Mouse (Mus musculus) spleen, adult 12 weeks (tissue): ENCODE results near the gene Zc3h7a.

Source experiments
- DNase-seq: peaks from one replicate; pipeline ENCODE4 v3.0.0; 2022; ENCODE audit warnings: low spot score

Gene Zc3h7a

GRCm38 (mm10) chr16:11143706-11144483, 32.3 kb downstream of the Zc3h7a start:
- peak; percentile 100 for DNase-seq

GRCm38 (mm10) chr16:11134348-11135344, 41.5 kb downstream of the Zc3h7a start, which contains the start of gene Txndc11:
TSS of gene Txndc11 (minus strand) at chr16:11134650.
- peak; percentile 100 for DNase-seq

- no peak for DNase-seq
These were observed 42.5 kb downstream of the Zc3h7a start for GRCm38 (mm10) chr16:11133476-11134347.

- no peak for DNase-seq
These were observed 43.4 kb downstream of the Zc3h7a start for GRCm38 (mm10) chr16:11132839-11133238.

- DNase-seq: no peak
These were observed 47.9 kb downstream of the Zc3h7a start for GRCm38 (mm10) chr16:11128301-11128700.

GRCm38 (mm10) chr16:11125371-11125770, 50.8 kb downstream of the Zc3h7a start:
- no peak for DNase-seq

GRCm38 (mm10) chr16:11124110-11124509, 52.1 kb downstream of the Zc3h7a start:
- DNase-seq: no peak

- no peak for DNase-seq
These were observed 53.6 kb downstream of the Zc3h7a start for GRCm38 (mm10) chr16:11122625-11123024.

- DNase-seq: no peak
These were observed 66.9 kb downstream of the Zc3h7a start for GRCm38 (mm10) chr16:11109198-11109740.

GRCm38 (mm10) chr16:11104905-11105304, 71.3 kb downstream of the Zc3h7a start:
- no peak for DNase-seq

- no peak for DNase-seq
These were observed 78.9 kb downstream of the Zc3h7a start for GRCm38 (mm10) chr16:11097301-11097700.

- DNase-seq: no peak
These were observed 82.3 kb downstream of the Zc3h7a start for GRCm38 (mm10) chr16:11093717-11094386.

- DNase-seq: no peak
These were observed 83.7 kb downstream of the Zc3h7a start for GRCm38 (mm10) chr16:11092523-11092922.

- no peak for DNase-seq
These were observed 84.1 kb downstream of the Zc3h7a start for GRCm38 (mm10) chr16:11092061-11092460.

- no peak for DNase-seq
These were observed 85.2 kb downstream of the Zc3h7a start for GRCm38 (mm10) chr16:11090836-11091570.

- no peak for DNase-seq
These were observed 89.2 kb downstream of the Zc3h7a start for GRCm38 (mm10) chr16:11086856-11087588.
